Mouse (Mus musculus): ENCODE measurements around the gene Enox2. TPM values are rescaled to one million over a fixed set of nuclear protein-coding genes. Genes with fewer than 3 reads are reported as not detected.

The Enox2 gene
- total RNA-seq, 2 experiments from 2014 or later, result 7.8 to 14.4 TPM

GRCm38 (mm10) chrX:49002892-49003291 is 285.2 kb downstream of the Enox2 start:
- DNase-seq, result no peak

GRCm38 (mm10) chrX:48985653-48986052 is 302.4 kb downstream of the Enox2 start:
- DNase-seq, result no peak

DNA sequence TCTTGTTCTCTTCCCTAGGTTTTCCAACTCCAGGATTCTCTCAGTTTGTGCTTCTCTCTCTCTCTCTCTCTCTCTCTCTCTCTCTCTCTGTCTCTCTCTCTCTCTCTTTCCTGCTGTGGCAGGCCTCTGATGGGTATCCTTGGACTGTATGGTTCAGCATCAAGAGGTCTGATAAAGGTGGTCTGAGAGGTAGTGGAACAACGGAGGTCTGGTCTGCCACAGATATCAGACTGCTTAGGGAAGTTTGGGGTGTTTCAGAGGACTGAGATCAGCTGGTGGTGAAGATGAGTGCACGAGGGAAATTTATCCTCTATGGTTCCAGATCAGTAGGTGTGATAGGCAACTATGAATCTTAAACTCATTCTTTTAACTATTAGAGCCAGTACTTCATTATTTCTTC is 303.6 kb downstream of the Enox2 start:
- no peak for DNase-seq

Other genes starting within 250 kb of the Enox2 start
- under 1 TPM; 0.43 to 0.88 TPM for gene Arhgap36, start 175.7 kb upstream of the Enox2 start, total RNA-seq (2021)